Comparison of ENCODE assay signal across 31 mouse cellular contexts in genomic region chr2:154563612-154564170, GRCm38 (mm10). TPM values are rescaled to one million over a fixed set of nuclear protein-coding genes. Genes with fewer than 3 reads are reported as not detected.
A peak's percentile ranks its signal among the peaks of the same experiment; 100 is the strongest.
DNase-seq lines count a peak whose midpoint lies in the region; ATAC-seq and TF ChIP-seq lines count a peak whose summit lies in the region.
"Had no signal": no experiment of that assay in that cellular context is flagged by ENCODE, and none has a peak within 500 bp of the region (broad histone marks: within the 10 kb centered on the region; RNA-seq: fewer than 3 reads in every experiment).

No protein-coding gene starts in this region.

- no peak overlapping the region for H3K4me3 ChIP-seq in kidney, embryonic 14.5 days (ENCODE audit: low read length)
- no peak overlapping the region for H3K4me3 ChIP-seq in midbrain, embryonic 10.5 days
- H3K4me3 ChIP-seq in midbrain, embryonic 15.5 days: no peak overlapping the region
- no peak overlapping the region for H3K4me3 ChIP-seq in kidney, postnatal 0 days (replicated peaks; ENCODE audit: low read depth, low read length)
- H3K4me3 ChIP-seq in limb, embryonic 15.5 days: no peak overlapping the region
- H3K4me3 ChIP-seq: embryonic facial prominence, embryonic 15.5 days; forebrain, embryonic 15.5 days; gastrocnemius, adult 2 months; heart, embryonic 13.5 days; midbrain, embryonic 12.5 days had no signal

- peaks cover 38% of the 10 kb centered on the region for H3K36me3 ChIP-seq in kidney, embryonic 14.5 days (ENCODE audit: control insufficient read depth, insufficient read depth, low read length)
- peaks cover 79% of the 10 kb centered on the region for H3K36me3 ChIP-seq in midbrain, embryonic 10.5 days
- no peaks in the 10 kb centered on the region for H3K36me3 ChIP-seq in midbrain, embryonic 15.5 days (replicated peaks)
- H3K36me3 ChIP-seq in kidney, postnatal 0 days (ENCODE audit: insufficient read depth, low read length): 0 out of 2 replicates have a peak, but pooled peaks cover 3% of the 10 kb centered on the region
- H3K36me3 ChIP-seq in limb, embryonic 15.5 days: peaks cover 32% of the 10 kb centered on the region
- H3K36me3 ChIP-seq: forebrain, embryonic 15.5 days had no signal

- no peaks in the 10 kb centered on the region for H3K27me3 ChIP-seq in kidney, embryonic 14.5 days (ENCODE audit: control insufficient read depth, insufficient read depth, low read length)
- no peaks in the 10 kb centered on the region for H3K27me3 ChIP-seq in midbrain, embryonic 10.5 days (ENCODE audit: low read depth, poor library complexity, severe bottlenecking)
- no peaks in the 10 kb centered on the region for H3K27me3 ChIP-seq in midbrain, embryonic 15.5 days (replicated peaks)
- no peaks in the 10 kb centered on the region for H3K27me3 ChIP-seq in kidney, postnatal 0 days (ENCODE audit: insufficient read depth, low read length)
- H3K27me3 ChIP-seq in limb, embryonic 15.5 days: no peaks in the 10 kb centered on the region
- H3K27me3 ChIP-seq: CH12.LX; embryonic facial prominence, embryonic 15.5 days; forebrain, embryonic 15.5 days; midbrain, embryonic 12.5 days had no signal

- intact Hi-C loops in heart, postnatal 25 days (cut with DNase I): no loop called here
- intact Hi-C loops in gastrocnemius, postnatal 14 days (cut with DNase I; ENCODE audit: low total_unique reads): no loop called here

- no peaks in the 10 kb centered on the region for H3K9me3 ChIP-seq in kidney, embryonic 14.5 days (ENCODE audit: control insufficient read depth, low read length)
- H3K9me3 ChIP-seq in midbrain, embryonic 10.5 days (replicated peaks): no peaks in the 10 kb centered on the region
- H3K9me3 ChIP-seq in midbrain, embryonic 15.5 days: no peaks in the 10 kb centered on the region
- no peaks in the 10 kb centered on the region for H3K9me3 ChIP-seq in kidney, postnatal 0 days (replicated peaks; ENCODE audit: low read length)
- H3K9me3 ChIP-seq in limb, embryonic 15.5 days: no peaks in the 10 kb centered on the region
- H3K9me3 ChIP-seq: embryonic facial prominence, embryonic 15.5 days; forebrain, embryonic 15.5 days; G1E; heart, embryonic 13.5 days; midbrain, embryonic 12.5 days had no signal

- no peak overlapping the region for H3K9ac ChIP-seq in kidney, embryonic 14.5 days (ENCODE audit: low read depth, low read length)
- H3K9ac ChIP-seq in midbrain, embryonic 15.5 days: no peak overlapping the region
- H3K9ac ChIP-seq in kidney, postnatal 0 days (ENCODE audit: low read depth, low read length): no peak overlapping the region
- H3K9ac ChIP-seq in limb, embryonic 15.5 days: no peak overlapping the region
- H3K9ac ChIP-seq: embryonic facial prominence, embryonic 15.5 days; forebrain, embryonic 15.5 days; heart, embryonic 13.5 days; liver, postnatal 0 days; midbrain, embryonic 12.5 days had no signal

- H3K27ac ChIP-seq in kidney, embryonic 14.5 days (ENCODE audit: low read depth, low read length): no peak overlapping the region
- 0 out of 2 replicates have a peak overlapping the region, but pooled peaks have one; percentile 30 for H3K27ac ChIP-seq in midbrain, embryonic 10.5 days (replicated peaks)
- H3K27ac ChIP-seq in midbrain, embryonic 15.5 days: no peak overlapping the region
- H3K27ac ChIP-seq in kidney, postnatal 0 days: no peak overlapping the region
- peak overlapping the region; percentile 34; the same call in 1 of the 2 replicates for H3K27ac ChIP-seq in limb, embryonic 15.5 days
- H3K27ac ChIP-seq: embryonic facial prominence, embryonic 15.5 days; forebrain, embryonic 15.5 days; gastrocnemius, adult 2 months; heart, embryonic 13.5 days; midbrain, embryonic 12.5 days had no signal

- ATAC-seq in kidney, embryonic 14.5 days (ENCODE audit: low FRiP score, low TSS enrichment): no peak
- no peak for ATAC-seq in midbrain, embryonic 15.5 days (replicated peaks)
- ATAC-seq in kidney, postnatal 0 days (replicated peaks; ENCODE audit: low FRiP score, low read depth): 0 out of 2 replicates have a peak, but pooled peaks have one; percentile 33
- ATAC-seq in limb, embryonic 15.5 days (ENCODE audit: insufficient number of reproducible peaks, low FRiP score, low TSS enrichment, low read depth): no peak
- ATAC-seq: forebrain, embryonic 15.5 days; hindbrain, embryonic 16.5 days; liver, postnatal 0 days had no signal

- no peak for TF ChIP-seq CTCF in kidney, postnatal 0 days (IDR thresholded peaks at IDR 0.05; ENCODE audit: low read depth)

- H3K4me2 ChIP-seq in kidney, embryonic 14.5 days (replicated peaks; ENCODE audit: low read depth, low read length): no peak overlapping the region
- H3K4me2 ChIP-seq in midbrain, embryonic 15.5 days: no peak overlapping the region
- no peak overlapping the region for H3K4me2 ChIP-seq in kidney, postnatal 0 days (ENCODE audit: low read length)
- H3K4me2 ChIP-seq in limb, embryonic 15.5 days: no peak overlapping the region
- H3K4me2 ChIP-seq: embryonic facial prominence, embryonic 15.5 days; forebrain, embryonic 15.5 days; heart, embryonic 13.5 days; liver, embryonic 11.5 days; midbrain, embryonic 12.5 days had no signal

- DNase-seq in kidney, adult 11 months: peak; percentile 80
- no peak for DNase-seq in midbrain, embryonic 10.5 days (ENCODE audit: low spot score)
- no peak for DNase-seq in kidney, postnatal 0 days (ENCODE audit: low spot score)
- DNase-seq in heart, postnatal 25 days (ENCODE audit: low spot score): no peak
- no peak for DNase-seq in gastrocnemius, postnatal 14 days
- DNase-seq: adrenal gland, adult 8-10 months; cerebellum, adult 9-10 months; gastrocnemius, adult 2 months; heart, postnatal 10 days; layer of hippocampus, postnatal 36 days; left cerebral cortex, postnatal 4 days; liver, postnatal 0 days; lung, postnatal 36 days; right cerebral cortex, postnatal 14 days had no signal

- peaks cover 30% of the 10 kb centered on the region for H3K4me1 ChIP-seq in kidney, embryonic 14.5 days (ENCODE audit: control insufficient read depth, insufficient read depth, low read length)
- H3K4me1 ChIP-seq in midbrain, embryonic 10.5 days: peaks cover 63% of the 10 kb centered on the region
- H3K4me1 ChIP-seq in midbrain, embryonic 15.5 days: peaks cover 19% of the 10 kb centered on the region
- H3K4me1 ChIP-seq in kidney, postnatal 0 days (replicated peaks; ENCODE audit: insufficient read depth, low read length): peaks cover 15% of the 10 kb centered on the region
- peaks cover 62% of the 10 kb centered on the region for H3K4me1 ChIP-seq in limb, embryonic 15.5 days

- WGBS in kidney, embryonic 14.5 days: 82% methylated on average over 22 of the region's 22 CpGs
- WGBS in midbrain, embryonic 10.5 days: 92% methylated on average over 22 of the region's 22 CpGs
- 91% methylated on average over 22 of the region's 22 CpGs for WGBS in midbrain, embryonic 15.5 days
- 79% methylated on average over 22 of the region's 22 CpGs for WGBS in kidney, postnatal 0 days
- WGBS in limb, embryonic 15.5 days: 79% methylated on average over 22 of the region's 22 CpGs

RNA-seq across cellular contexts. Expression of gene Necab3, which starts 5.0 kb away (rescaled TPM):
- 2.4 and 2.5 TPM in 2 replicates for polyA plus RNA-seq in kidney, embryonic 14.5 days (2014; fragmentation: Nextera tagmentation; extraction: Ambion mirVana)
- polyA plus RNA-seq in midbrain, embryonic 10.5 days (2016; fragmentation: Nextera tagmentation; extraction: Ambion mirVana): 5.2 and 7.6 TPM in 2 replicates
- polyA plus RNA-seq in midbrain, embryonic 15.5 days (2015; fragmentation: Nextera tagmentation; extraction: Ambion mirVana): 15.4 and 18.0 TPM in 2 replicates
- polyA plus RNA-seq in kidney, postnatal 0 days (2015; fragmentation: Nextera tagmentation; extraction: Ambion mirVana): 0.58 and 0.97 TPM in 2 replicates
- polyA plus RNA-seq in limb, embryonic 15.5 days (2015; fragmentation: Nextera tagmentation; extraction: Ambion mirVana): 3.7 and 4.0 TPM in 2 replicates
- under 1 TPM; 0.36 to 0.39 TPM for total RNA-seq in heart, postnatal 25 days (2021)
- 1 to 10 TPM; 1.1 to 1.2 TPM for total RNA-seq in gastrocnemius, postnatal 14 days (2021)

RNA-seq across cellular contexts. Expression of gene E2f1, which starts 6.0 kb away (rescaled TPM):
- polyA plus RNA-seq in kidney, embryonic 14.5 days (2014; fragmentation: Nextera tagmentation; extraction: Ambion mirVana): 10.0 and 11.3 TPM in 2 replicates
- 34.9 and 35.5 TPM in 2 replicates for polyA plus RNA-seq in midbrain, embryonic 10.5 days (2016; fragmentation: Nextera tagmentation; extraction: Ambion mirVana)
- 5.4 and 7.1 TPM in 2 replicates for polyA plus RNA-seq in midbrain, embryonic 15.5 days (2015; fragmentation: Nextera tagmentation; extraction: Ambion mirVana)
- 9.5 and 9.6 TPM in 2 replicates for polyA plus RNA-seq in kidney, postnatal 0 days (2015; fragmentation: Nextera tagmentation; extraction: Ambion mirVana)
- polyA plus RNA-seq in limb, embryonic 15.5 days (2015; fragmentation: Nextera tagmentation; extraction: Ambion mirVana): 18.3 and 23.1 TPM in 2 replicates
- 1 to 10 TPM; 1.1 to 1.2 TPM for total RNA-seq in heart, postnatal 25 days (2021)
- total RNA-seq in gastrocnemius, postnatal 14 days (2021): 1 to 10 TPM; 2.5 to 3.1 TPM

RNA-seq across cellular contexts. Expression of gene Actl10, which starts 12.1 kb away (rescaled TPM):
- not detected in 2 replicates for polyA plus RNA-seq in kidney, embryonic 14.5 days (2014; fragmentation: Nextera tagmentation; extraction: Ambion mirVana)
- polyA plus RNA-seq in midbrain, embryonic 10.5 days (2016; fragmentation: Nextera tagmentation; extraction: Ambion mirVana): 0.81 and 0.98 TPM in 2 replicates
- 0.36 and 0.60 TPM in 2 replicates for polyA plus RNA-seq in midbrain, embryonic 15.5 days (2015; fragmentation: Nextera tagmentation; extraction: Ambion mirVana)
- 0.09 TPM in 1 of 2 replicates, not detected in the other for polyA plus RNA-seq in kidney, postnatal 0 days (2015; fragmentation: Nextera tagmentation; extraction: Ambion mirVana)
- 0.19 and 0.37 TPM in 2 replicates for polyA plus RNA-seq in limb, embryonic 15.5 days (2015; fragmentation: Nextera tagmentation; extraction: Ambion mirVana)
- not detected for total RNA-seq in heart, postnatal 25 days (2021)
- total RNA-seq in gastrocnemius, postnatal 14 days (2021): not detected
- total RNA-seq: common myeloid progenitor, adult 5-6 weeks; gastrocnemius, adult 2 months; heart, adult 8-10 months; layer of hippocampus, postnatal 36 days had no signal
- polyA plus RNA-seq: G1E; large intestine, adult 2 months; small intestine, adult 2 months; stomach, embryonic 14.5 days had no signal

RNA-seq across cellular contexts. Expression of gene 1700003F12Rik, which starts 16.8 kb away (rescaled TPM):
- 0.54 and 0.89 TPM in 2 replicates for polyA plus RNA-seq in kidney, embryonic 14.5 days (2014; fragmentation: Nextera tagmentation; extraction: Ambion mirVana)
- 4.4 and 5.1 TPM in 2 replicates for polyA plus RNA-seq in midbrain, embryonic 10.5 days (2016; fragmentation: Nextera tagmentation; extraction: Ambion mirVana)
- polyA plus RNA-seq in midbrain, embryonic 15.5 days (2015; fragmentation: Nextera tagmentation; extraction: Ambion mirVana): 1.8 and 2.1 TPM in 2 replicates
- polyA plus RNA-seq in kidney, postnatal 0 days (2015; fragmentation: Nextera tagmentation; extraction: Ambion mirVana): 0.80 and 1.1 TPM in 2 replicates
- 0.67 and 0.71 TPM in 2 replicates for polyA plus RNA-seq in limb, embryonic 15.5 days (2015; fragmentation: Nextera tagmentation; extraction: Ambion mirVana)
- total RNA-seq in heart, postnatal 25 days (2021): not detected
- total RNA-seq in gastrocnemius, postnatal 14 days (2021): under 1 TPM in 1 of 2 experiments, not detected in 1; 0.31 TPM
- total RNA-seq: common myeloid progenitor, adult 5-6 weeks; G1E; gastrocnemius, adult 2 months; heart, adult 8-10 months; megakaryocyte, adult 5-6 weeks had no signal
- polyA plus RNA-seq: G1E; heart, embryonic 13.5 days; large intestine, adult 2 months had no signal

RNA-seq across cellular contexts. Expression of gene Pxmp4, which starts 39.8 kb away (rescaled TPM):
- 20.4 and 25.9 TPM in 2 replicates for polyA plus RNA-seq in kidney, embryonic 14.5 days (2014; fragmentation: Nextera tagmentation; extraction: Ambion mirVana)
- 13.2 and 13.9 TPM in 2 replicates for polyA plus RNA-seq in midbrain, embryonic 10.5 days (2016; fragmentation: Nextera tagmentation; extraction: Ambion mirVana)
- polyA plus RNA-seq in midbrain, embryonic 15.5 days (2015; fragmentation: Nextera tagmentation; extraction: Ambion mirVana): 15.7 and 15.9 TPM in 2 replicates
- 37.3 and 37.9 TPM in 2 replicates for polyA plus RNA-seq in kidney, postnatal 0 days (2015; fragmentation: Nextera tagmentation; extraction: Ambion mirVana)
- 30.8 and 32.3 TPM in 2 replicates for polyA plus RNA-seq in limb, embryonic 15.5 days (2015; fragmentation: Nextera tagmentation; extraction: Ambion mirVana)
- 10 to 100 TPM; 23.9 to 26.0 TPM for total RNA-seq in heart, postnatal 25 days (2021)
- 10 to 100 TPM; 14.1 to 14.9 TPM for total RNA-seq in gastrocnemius, postnatal 14 days (2021)

Comparison
In these comparisons a context has a peak if more than half of its experiments do, and no peak if none do; other contexts are left out.
1. H3K27ac ChIP-seq: peak in midbrain, embryonic 10.5 days (single experiment) and limb, embryonic 15.5 days (single experiment); none in kidney, embryonic 14.5 days (single experiment), midbrain, embryonic 15.5 days (single experiment) and kidney, postnatal 0 days (single experiment).